Mouse (Mus musculus) ES-CJ7 (cell line): Measurements from ENCODE around the gene Camk1d.

Experiments
- DNase-seq: peaks from one replicate; pipeline ENCODE4 v3.0.0; 2011; ENCODE audit warnings: low read depth, low spot score

Gene Camk1d

GRCm38 (mm10) chr2:5661946-5662345 is 52.4 kb downstream of the Camk1d start:
- no peak for DNase-seq

DNA sequence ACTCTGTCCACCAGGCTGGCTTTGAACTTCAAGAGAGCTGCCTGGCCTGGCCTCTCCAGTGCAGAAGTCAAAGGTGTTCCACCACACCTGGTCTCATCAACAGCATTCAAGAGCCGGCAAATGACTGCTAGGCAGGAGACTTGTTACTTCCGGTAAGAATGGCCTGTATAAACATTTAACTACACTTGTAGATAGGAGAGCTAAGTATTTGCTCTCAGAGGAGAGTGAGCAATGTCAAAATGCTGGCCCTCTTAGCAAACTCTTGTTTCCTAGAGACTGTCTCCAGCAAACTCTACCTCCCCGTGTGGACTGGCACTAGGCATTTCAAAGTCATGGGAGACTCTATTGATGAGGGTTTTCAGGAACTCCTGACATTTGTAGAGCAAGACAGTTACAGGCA is 56.3 kb downstream of the Camk1d start:
- no peak for DNase-seq

DNA sequence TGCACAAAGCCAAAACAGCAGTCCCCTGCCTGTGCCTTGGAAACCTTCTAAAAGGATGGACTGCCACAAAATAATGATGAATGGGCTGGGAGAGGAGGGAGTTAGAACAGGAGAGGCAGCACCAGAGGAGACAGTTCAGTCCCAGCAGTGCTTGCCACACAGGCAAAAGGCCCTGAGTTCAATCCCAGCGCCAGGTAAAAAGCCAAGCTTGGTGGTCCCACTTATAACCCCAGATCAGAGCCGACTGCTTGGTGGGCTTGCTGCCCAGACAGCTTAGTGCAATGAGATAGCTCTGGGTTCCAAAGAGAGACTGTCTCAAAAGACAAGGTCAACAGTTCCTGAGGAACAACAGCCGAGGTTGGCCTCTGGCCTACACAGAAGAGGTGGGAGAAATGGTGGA is 58.0 kb downstream of the Camk1d start:
- no peak for DNase-seq

GRCm38 (mm10) chr2:5652071-5652470 is 62.2 kb downstream of the Camk1d start:
- no peak for DNase-seq

GRCm38 (mm10) chr2:5651285-5651870 is 62.9 kb downstream of the Camk1d start:
- no peak for DNase-seq

GRCm38 (mm10) chr2:5649226-5649625 is 65.1 kb downstream of the Camk1d start:
- DNase-seq = no peak

DNA sequence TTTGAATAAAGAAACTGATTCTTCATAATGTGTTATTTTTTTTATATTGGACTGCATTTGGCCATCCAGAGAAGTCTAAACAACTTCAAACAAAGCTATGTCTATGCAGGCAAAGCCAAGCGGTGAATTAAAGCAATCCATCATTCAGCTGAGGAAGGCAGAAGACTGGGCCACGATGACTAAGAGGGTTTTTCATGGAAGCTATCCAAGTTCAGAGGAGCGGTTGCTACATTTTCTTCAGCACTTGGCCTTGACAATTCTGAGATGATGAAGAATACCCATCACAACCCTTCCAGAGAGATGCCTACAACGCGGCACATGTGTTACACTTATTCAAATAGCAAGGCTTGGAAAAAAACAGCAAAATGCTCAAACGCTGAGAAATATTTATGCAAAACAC is 65.6 kb downstream of the Camk1d start:
- DNase-seq = no peak

GRCm38 (mm10) chr2:5646322-5646721 is 68.0 kb downstream of the Camk1d start:
- no peak for DNase-seq

DNA sequence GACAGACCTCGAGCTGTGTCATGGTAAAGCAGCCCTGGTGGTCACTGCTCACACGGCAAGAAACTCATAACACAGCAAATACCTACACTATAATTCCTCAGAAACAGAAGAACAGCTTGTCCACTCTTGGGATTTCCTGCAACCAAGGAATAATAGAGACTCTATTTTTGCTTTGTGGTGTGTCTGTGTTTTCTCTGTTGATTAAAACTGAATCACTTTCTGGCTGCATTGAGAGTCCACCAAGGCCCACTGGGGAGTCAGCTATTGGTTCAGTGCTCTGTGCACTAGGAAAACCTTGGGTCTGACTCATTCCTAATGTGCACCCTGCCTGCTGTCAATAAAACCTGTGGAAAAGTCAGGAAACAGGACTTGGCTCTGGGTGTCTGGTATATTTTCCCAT is 68.7 kb downstream of the Camk1d start:
- no peak for DNase-seq

DNA sequence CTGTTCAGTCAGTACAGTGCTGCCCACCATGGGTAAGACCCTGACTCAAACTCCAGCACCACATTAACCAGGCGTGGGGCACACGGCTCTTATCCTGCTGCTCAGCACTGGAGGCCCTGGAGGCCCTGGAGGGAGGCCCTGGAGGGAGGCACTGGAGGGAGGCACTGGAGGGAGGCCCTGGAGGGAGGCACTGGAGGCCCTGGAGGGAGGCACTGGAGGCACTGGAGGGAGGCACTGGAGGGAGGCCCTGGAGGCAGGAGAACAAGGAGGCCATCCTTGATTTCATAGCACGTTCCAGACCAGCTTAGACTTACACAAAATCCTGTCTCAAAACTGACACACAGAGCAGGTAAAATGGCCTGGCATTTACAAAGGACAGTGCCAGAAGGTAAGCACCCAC is 70.4 kb downstream of the Camk1d start:
- no peak for DNase-seq

DNA sequence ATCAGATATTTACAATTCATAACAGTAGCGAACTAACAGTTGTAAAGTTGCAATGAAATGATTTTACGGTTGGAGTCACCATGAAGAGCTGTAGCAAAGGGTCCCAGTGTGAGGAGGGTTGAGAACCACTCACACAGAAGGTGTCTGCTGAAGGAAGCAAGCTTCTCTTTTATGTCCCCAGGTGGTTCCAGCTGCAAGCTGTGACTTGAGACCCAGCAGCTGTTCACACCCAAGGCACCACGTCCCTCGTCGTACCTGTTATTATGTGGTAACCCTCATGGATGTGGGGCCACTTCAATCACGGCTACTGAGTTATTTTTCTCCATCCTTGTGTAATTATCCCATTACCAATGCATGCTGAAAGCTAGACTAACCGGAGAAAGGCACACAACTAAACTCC is 71.1 kb downstream of the Camk1d start:
- no peak for DNase-seq

GRCm38 (mm10) chr2:5642624-5643023 is 71.7 kb downstream of the Camk1d start:
- DNase-seq = peak; percentile 12

- no peak for DNase-seq
Observed at GRCm38 (mm10) chr2:5641678-5642077, 72.6 kb downstream of the Camk1d start.

DNA sequence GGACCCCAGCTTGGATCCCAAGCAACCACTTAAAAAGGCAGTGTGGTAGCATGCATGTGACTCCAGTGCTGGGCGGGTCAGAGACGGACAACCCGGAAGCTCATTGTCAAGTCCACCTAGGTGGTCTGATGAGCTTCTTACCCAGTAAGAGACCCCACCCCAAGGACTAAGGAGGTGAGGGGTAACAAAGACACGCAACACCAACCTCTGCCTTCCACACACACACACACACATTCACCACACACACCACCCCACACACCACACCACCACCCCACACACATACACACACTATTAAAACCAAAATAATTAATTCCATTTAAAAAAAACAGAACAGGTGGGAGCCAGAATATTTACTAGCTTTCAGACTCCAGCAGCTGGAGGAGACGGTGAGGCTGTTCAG is 73.7 kb downstream of the Camk1d start:
- peak; percentile 21 for DNase-seq

GRCm38 (mm10) chr2:5636801-5637742 is 77.2 kb downstream of the Camk1d start:
- DNase-seq = no peak

DNA sequence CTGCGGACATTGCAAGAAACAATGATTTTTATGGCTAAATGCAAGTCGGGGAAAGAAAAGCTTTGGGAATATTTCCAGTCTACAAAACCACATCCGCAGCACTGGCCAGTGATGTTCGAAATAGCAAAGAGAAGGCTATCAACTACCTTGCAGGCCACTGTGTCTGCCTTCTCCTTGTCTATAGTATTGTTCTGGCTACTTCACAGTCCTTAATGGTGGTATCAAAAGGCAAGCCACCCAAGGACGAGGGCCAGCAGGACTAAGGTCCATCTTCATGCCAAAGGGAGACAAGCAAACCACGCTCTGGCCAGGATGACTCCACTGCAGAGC is 82.0 kb downstream of the Camk1d start:
- no peak for DNase-seq

DNA sequence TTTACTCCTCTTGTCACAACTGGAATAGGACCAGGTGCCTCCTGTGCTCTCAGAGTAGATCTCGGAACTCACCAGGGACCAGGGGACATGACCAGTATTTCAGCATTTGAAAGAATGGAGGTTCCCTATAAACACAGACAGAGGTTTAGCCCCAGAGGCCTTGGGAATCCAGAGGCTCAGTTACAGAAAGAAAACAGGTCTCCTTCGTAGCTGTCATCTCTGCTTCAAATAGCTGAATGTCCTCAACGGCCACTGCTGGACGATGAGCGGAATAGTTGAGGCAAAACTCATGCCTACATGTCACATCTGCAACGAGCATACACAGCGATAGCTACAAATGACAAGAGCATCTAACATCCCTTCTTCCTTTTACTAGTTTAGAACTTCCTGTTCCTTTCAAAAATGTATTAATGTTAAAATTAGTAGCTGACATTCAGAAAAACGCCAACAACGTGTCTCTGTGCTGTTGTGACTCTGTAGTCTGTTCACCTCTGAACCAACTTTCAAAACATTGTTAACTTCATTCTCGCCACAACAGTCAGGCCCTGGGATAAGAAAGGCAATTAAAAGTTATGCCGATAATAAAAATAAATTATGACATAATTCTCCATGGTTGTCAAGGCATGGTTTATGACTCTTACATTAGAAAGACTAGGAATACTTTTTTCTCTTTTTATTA is 82.5 kb downstream of the Camk1d start:
- DNase-seq = no peak

GRCm38 (mm10) chr2:5630710-5631109 is 83.6 kb downstream of the Camk1d start:
- no peak for DNase-seq

DNA sequence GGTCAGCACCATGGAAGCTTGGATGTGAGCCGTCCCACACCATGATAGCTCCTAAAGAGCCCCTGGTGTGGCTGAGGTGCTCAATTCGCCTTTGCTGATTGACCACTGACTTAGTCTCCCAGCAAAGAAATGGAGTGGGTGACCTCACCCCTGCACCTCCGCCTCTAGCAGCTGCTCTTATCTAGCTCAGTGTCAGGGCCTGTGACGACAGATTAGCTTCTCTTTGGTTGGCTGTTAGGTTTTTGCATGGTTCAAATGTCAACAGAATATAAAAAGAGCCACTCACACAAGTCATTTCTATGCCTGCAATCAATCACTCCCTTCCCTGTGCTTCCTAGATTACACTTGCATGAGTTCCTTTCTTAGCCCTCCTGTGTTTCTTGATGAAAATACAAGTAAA is 89.9 kb downstream of the Camk1d start:
- no peak for DNase-seq

DNA sequence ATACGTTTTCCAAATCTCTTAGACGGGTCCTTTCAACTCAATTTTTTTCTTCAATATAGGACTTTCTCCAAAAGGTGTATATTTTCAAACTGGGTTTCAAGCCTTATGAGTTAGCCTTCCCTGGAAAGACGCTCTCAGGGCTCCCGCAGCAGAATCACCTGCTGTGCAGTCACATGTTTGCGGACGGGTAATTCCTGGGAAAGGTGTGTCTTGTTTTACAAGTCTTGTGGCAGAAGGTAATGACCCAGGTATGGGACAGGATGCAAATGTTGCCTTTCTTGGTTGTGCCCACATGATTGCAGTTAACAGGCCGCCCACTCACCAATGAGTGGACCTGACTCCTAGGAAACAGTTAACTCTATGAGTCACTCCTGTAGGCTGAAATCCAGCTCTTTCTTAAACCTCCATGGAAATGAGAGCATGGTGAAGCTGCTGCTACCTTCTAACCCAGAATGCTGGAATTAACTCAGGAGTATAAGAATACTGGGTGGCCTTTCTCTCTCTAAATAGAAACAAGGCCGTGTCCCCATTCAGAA is 95.9 kb downstream of the Camk1d start:
- peak; percentile 28 for DNase-seq

- DNase-seq = peak; percentile 10
Observed at GRCm38 (mm10) chr2:5614896-5615295, 99.4 kb downstream of the Camk1d start.

DNA sequence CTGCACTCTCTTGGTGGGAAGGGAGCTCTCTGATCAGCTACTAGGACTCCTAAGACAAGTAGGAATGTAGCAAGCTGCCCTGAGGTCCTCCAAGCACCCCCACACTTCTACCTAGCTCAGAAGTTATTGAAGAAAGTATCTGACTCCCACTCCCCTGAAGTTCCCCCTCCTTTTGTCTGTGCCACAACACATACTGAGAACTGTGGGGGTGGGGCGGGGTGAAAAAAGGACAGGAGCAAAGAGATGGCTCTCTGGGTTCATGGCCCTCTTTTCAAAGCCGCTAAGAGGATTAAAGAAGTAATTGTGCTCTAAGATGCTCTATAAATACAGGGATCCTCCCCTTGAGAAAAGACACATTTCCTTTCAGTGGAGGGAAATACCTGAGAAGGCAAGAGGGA is 100.0 kb downstream of the Camk1d start:
- no peak for DNase-seq
